ENCODE assay signal across 8 mouse cellular contexts in the genomic region with DNA sequence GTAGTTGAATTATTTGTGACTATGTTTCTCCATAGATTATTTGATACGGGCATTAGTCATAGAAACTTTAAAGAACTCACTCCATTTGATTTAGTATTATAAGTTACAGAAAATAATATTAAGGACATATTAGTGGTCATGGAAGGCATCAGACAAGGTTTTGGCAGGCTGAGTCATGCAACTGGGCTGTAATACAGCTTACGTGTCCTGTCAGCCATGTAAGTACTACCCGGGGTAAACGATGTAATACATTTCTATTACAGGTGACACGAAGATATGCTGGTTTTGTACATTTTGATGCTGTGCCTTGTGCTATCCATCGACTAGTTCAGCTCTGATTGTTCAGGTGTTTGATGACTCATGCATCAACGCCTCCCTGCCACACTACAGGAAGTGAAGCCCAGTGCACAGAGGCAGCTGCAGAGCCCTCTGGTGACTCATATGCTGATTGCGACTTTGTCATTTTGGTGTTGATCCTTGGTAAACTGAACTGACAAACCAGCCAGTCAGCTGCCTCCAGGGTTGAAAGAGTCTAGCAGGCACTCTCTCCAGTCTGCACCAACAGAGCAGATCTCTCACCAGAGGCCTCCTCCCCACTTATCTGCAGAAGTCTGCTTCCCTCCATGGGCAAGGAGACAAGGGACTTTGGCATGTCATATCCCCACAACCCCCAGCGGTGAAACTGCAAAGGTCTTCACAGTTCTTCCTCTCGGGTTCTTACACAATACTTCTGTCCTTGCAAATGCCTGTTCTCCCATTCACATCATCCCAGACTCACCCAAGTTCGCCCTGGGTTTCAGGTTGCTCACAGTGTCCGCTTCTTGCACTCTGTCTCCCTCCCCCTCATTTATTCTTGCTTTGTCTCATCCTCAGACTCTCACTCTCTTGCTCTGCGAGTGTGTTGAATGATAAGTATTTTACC.
DNase-seq lines count a peak whose midpoint lies in the region; ATAC-seq and TF ChIP-seq lines count a peak whose summit lies in the region.

No protein-coding gene starts in this region.

- 41% methylated on average over 13 of the region's 13 CpGs for WGBS in liver, embryonic 14.5 days (ENCODE audit: insufficient replicate concordance)
- 58% methylated on average over 13 of the region's 13 CpGs for WGBS in liver, embryonic 11.5 days
- WGBS in intestine, embryonic 14.5 days, result 65% methylated on average over 13 of the region's 13 CpGs

- no peak overlapping the region for H3K4me2 ChIP-seq in liver, embryonic 14.5 days (ENCODE audit: low read depth)
- H3K4me2 ChIP-seq in liver, embryonic 11.5 days, result no peak overlapping the region
- no peak overlapping the region for H3K4me2 ChIP-seq in intestine, embryonic 14.5 days (ENCODE audit: low read length)

- H3K9ac ChIP-seq in liver, embryonic 14.5 days (replicated peaks), result no peak overlapping the region
- H3K9ac ChIP-seq in liver, embryonic 11.5 days (ENCODE audit: low read depth, low read length), result no peak overlapping the region
- no peak overlapping the region for H3K9ac ChIP-seq in intestine, embryonic 14.5 days (ENCODE audit: low read length)

- H3K27ac ChIP-seq in liver, embryonic 14.5 days, result no peak overlapping the region
- H3K27ac ChIP-seq in liver, embryonic 11.5 days (ENCODE audit: low read depth, low read length), result no peak overlapping the region
- no peak overlapping the region for H3K27ac ChIP-seq in intestine, embryonic 14.5 days (ENCODE audit: low read depth)

- H3ac ChIP-seq in C2C12 (ENCODE audit: control insufficient read depth, insufficient read length, low read depth), result no peak overlapping the region

- no peak for TF ChIP-seq EP300 in liver, embryonic 14.5 days (IDR thresholded peaks at IDR 0.05; ENCODE audit: low read depth)

- no peak for ATAC-seq in liver, embryonic 14.5 days (ENCODE audit: insufficient read depth)
- ATAC-seq in liver, embryonic 11.5 days (replicated peaks; ENCODE audit: low FRiP score), result no peak
- ATAC-seq in intestine, embryonic 14.5 days (replicated peaks; ENCODE audit: low FRiP score, low TSS enrichment, low read depth), result peak; percentile 82

- 0 out of 2 replicates have a peak, but pooled peaks have one; percentile 10 for TF ChIP-seq CTCF in liver, embryonic 14.5 days (IDR thresholded peaks at IDR 0.05; ENCODE audit: low read depth)
- no peak for TF ChIP-seq CTCF in C2C12 (IDR thresholded peaks at IDR 0.05; ENCODE audit: control insufficient read depth, insufficient read depth, insufficient read length)

- no peaks in the 10 kb centered on the region for H3K36me3 ChIP-seq in liver, embryonic 14.5 days (replicated peaks; ENCODE audit: control insufficient read depth, insufficient read depth, low read depth)
- H3K36me3 ChIP-seq in liver, embryonic 11.5 days (ENCODE audit: control insufficient read depth, insufficient read depth, low read length), result no peaks in the 10 kb centered on the region
- no peaks in the 10 kb centered on the region for H3K36me3 ChIP-seq in C2C12 (ENCODE audit: control insufficient read depth, insufficient read depth)
- no peaks in the 10 kb centered on the region for H3K36me3 ChIP-seq in intestine, embryonic 14.5 days (ENCODE audit: control insufficient read depth, insufficient read depth, low read length)

- H3K27me3 ChIP-seq in liver, embryonic 14.5 days (ENCODE audit: control insufficient read depth, insufficient read depth, low read length), result no peaks in the 10 kb centered on the region
- no peaks in the 10 kb centered on the region for H3K27me3 ChIP-seq in liver, embryonic 11.5 days (replicated peaks; ENCODE audit: control insufficient read depth, insufficient read depth, low read length)
- H3K27me3 ChIP-seq in C2C12 (ENCODE audit: control insufficient read depth, insufficient read depth, insufficient read length), result no peaks in the 10 kb centered on the region
- H3K27me3 ChIP-seq in intestine, embryonic 14.5 days (replicated peaks; ENCODE audit: control insufficient read depth, insufficient read depth, low read length), result no peaks in the 10 kb centered on the region

- no peak overlapping the region for H3K4me3 ChIP-seq in liver, embryonic 14.5 days (ENCODE audit: insufficient read depth in 1 of 2, low read depth in 2 of 2, low read length in 2 of 2)
- H3K4me3 ChIP-seq in liver, embryonic 11.5 days (ENCODE audit: low read depth, low read length), result no peak overlapping the region
- H3K4me3 ChIP-seq in C2C12 (ENCODE audit: insufficient read depth, poor library complexity, severe bottlenecking), result no peak overlapping the region
- no peak overlapping the region for H3K4me3 ChIP-seq in intestine, embryonic 14.5 days (ENCODE audit: low read depth, low read length)

- H3K79me3 ChIP-seq in C2C12 (ENCODE audit: low read depth), result no peaks in the 10 kb centered on the region

- DNase-seq in liver, embryonic 14.5 days (ENCODE audit: low read depth in 3 of 3, low spot score in 3 of 3), result peak in 1 of 3 experiments; percentile 22
- no peak for DNase-seq in liver, embryonic 11.5 days (ENCODE audit: low spot score)
- peak; percentile 35 for DNase-seq in R1 (ENCODE audit: low read depth, low spot score)
- peak; percentile 63 for DNase-seq in intestine, embryonic 14.5 days (ENCODE audit: low spot score)
- no peak for DNase-seq in testis, postnatal 14 days (ENCODE audit: low spot score)
- DNase-seq in testis, postnatal 10 days (ENCODE audit: low spot score), result no peak
- DNase-seq in spleen, adult 18-20 months, result no peak

- no peaks in the 10 kb centered on the region for H3K4me1 ChIP-seq in liver, embryonic 14.5 days (replicated peaks; ENCODE audit: control insufficient read depth in 2 of 2, insufficient read depth in 2 of 2, low read length in 1 of 2)
- H3K4me1 ChIP-seq in liver, embryonic 11.5 days (replicated peaks; ENCODE audit: control insufficient read depth, insufficient read depth, low read length), result no peaks in the 10 kb centered on the region
- H3K4me1 ChIP-seq in intestine, embryonic 14.5 days (replicated peaks; ENCODE audit: control insufficient read depth, insufficient read depth, low read length), result no peaks in the 10 kb centered on the region

- H3K79me2 ChIP-seq in C2C12 (ENCODE audit: control insufficient read depth, insufficient read depth), result no peaks in the 10 kb centered on the region

- H3K9me3 ChIP-seq in liver, embryonic 14.5 days (ENCODE audit: control insufficient read depth, low read length), result no peaks in the 10 kb centered on the region
- H3K9me3 ChIP-seq in liver, embryonic 11.5 days (ENCODE audit: control insufficient read depth, low read length), result no peaks in the 10 kb centered on the region
- no peaks in the 10 kb centered on the region for H3K9me3 ChIP-seq in intestine, embryonic 14.5 days (ENCODE audit: control insufficient read depth, low read length)

TF ChIP-seq in C2C12, 6 proteins besides CTCF, POLR2A, EP300 and RAD21:
- TF ChIP-seq USF1 (IDR thresholded peaks at IDR 0.05; ENCODE audit: low read depth), result no peak
- no peak for TF ChIP-seq MAX (IDR thresholded peaks at IDR 0.05)
- TF ChIP-seq MYOD1 (IDR thresholded peaks at IDR 0.05; ENCODE audit: control insufficient read depth, insufficient read length, low read depth), result peak; percentile 93
- TF ChIP-seq MYOG (IDR thresholded peaks at IDR 0.05; ENCODE audit: control insufficient read depth, extremely low read depth, insufficient read length), result no peak
- peak; percentile 40 for TF ChIP-seq FOSL1 (IDR thresholded peaks at IDR 0.05; ENCODE audit: insufficient read depth, low read length, poor library complexity, severe bottlenecking)
- no peak for TF ChIP-seq CEBPB (IDR thresholded peaks at IDR 0.05; ENCODE audit: low read depth)

Comparison
In these comparisons a context has a peak if more than half of its experiments do, and no peak if none do; other contexts are left out.
1. DNase-seq: peak in R1 (single experiment) and intestine, embryonic 14.5 days (single experiment); none in liver, embryonic 11.5 days (single experiment), testis, postnatal 14 days (single experiment), testis, postnatal 10 days (single experiment) and spleen, adult 18-20 months (0 of 2).